In genomic region chr14:77324348-77324747, GRCm38 (mm10) we compare ENCODE assay signal across 18 mouse cellular contexts.
DNase-seq lines count a peak whose midpoint lies in the region; ATAC-seq lines count a peak whose summit lies in the region.
"Had no signal": no experiment of that assay in that cellular context is flagged by ENCODE, and none has a peak within 500 bp of the region (broad histone marks: within the 10 kb centered on the region; RNA-seq: fewer than 3 reads in every experiment).

No protein-coding gene starts in this region.

- no peak overlapping the region for H3K9ac ChIP-seq in hindbrain, embryonic 11.5 days (ENCODE audit: low read depth, low read length)
- H3K9ac ChIP-seq: embryonic facial prominence, embryonic 12.5 days; forebrain, embryonic 13.5 days; forebrain, embryonic 15.5 days had no signal

- H3K27ac ChIP-seq in heart, embryonic 10.5 days, result no peak overlapping the region
- no peak overlapping the region for H3K27ac ChIP-seq in hindbrain, embryonic 11.5 days (ENCODE audit: low read depth, low read length)
- H3K27ac ChIP-seq: embryonic facial prominence, embryonic 10.5 days; embryonic facial prominence, embryonic 12.5 days; forebrain, embryonic 13.5 days; forebrain, embryonic 15.5 days had no signal

- no peak overlapping the region for H3K4me3 ChIP-seq in heart, embryonic 10.5 days
- H3K4me3 ChIP-seq in hindbrain, embryonic 11.5 days (ENCODE audit: low read depth, low read length), result no peak overlapping the region
- H3K4me3 ChIP-seq: embryonic facial prominence, embryonic 10.5 days; embryonic facial prominence, embryonic 12.5 days; forebrain, embryonic 13.5 days; forebrain, embryonic 15.5 days had no signal

- no peaks in the 10 kb centered on the region for H3K36me3 ChIP-seq in heart, embryonic 10.5 days
- H3K36me3 ChIP-seq in hindbrain, embryonic 11.5 days (ENCODE audit: control insufficient read depth, insufficient read depth, low read length), result no peaks in the 10 kb centered on the region
- H3K36me3 ChIP-seq: embryonic facial prominence, embryonic 10.5 days; embryonic facial prominence, embryonic 12.5 days; forebrain, embryonic 15.5 days had no signal

- H3K4me2 ChIP-seq in hindbrain, embryonic 11.5 days (replicated peaks; ENCODE audit: low read depth, low read length), result no peak overlapping the region
- H3K4me2 ChIP-seq: embryonic facial prominence, embryonic 12.5 days; forebrain, embryonic 13.5 days; forebrain, embryonic 15.5 days had no signal

- 87% methylated on average over 2 of the region's 2 CpGs for WGBS in heart, embryonic 10.5 days
- WGBS in hindbrain, embryonic 11.5 days, result 86% methylated on average over 2 of the region's 2 CpGs

- no peaks in the 10 kb centered on the region for H3K9me3 ChIP-seq in heart, embryonic 10.5 days
- H3K9me3 ChIP-seq in hindbrain, embryonic 11.5 days (ENCODE audit: control insufficient read depth, low read length), result no peaks in the 10 kb centered on the region
- H3K9me3 ChIP-seq: embryonic facial prominence, embryonic 10.5 days; embryonic facial prominence, embryonic 12.5 days; forebrain, embryonic 13.5 days; forebrain, embryonic 15.5 days had no signal

- no peak for ATAC-seq in hindbrain, embryonic 11.5 days (ENCODE audit: low FRiP score)
- ATAC-seq: forebrain, embryonic 13.5 days; forebrain, embryonic 15.5 days had no signal

- no peaks in the 10 kb centered on the region for H3K27me3 ChIP-seq in heart, embryonic 10.5 days (ENCODE audit: insufficient read depth, poor library complexity, severe bottlenecking)
- no peaks in the 10 kb centered on the region for H3K27me3 ChIP-seq in hindbrain, embryonic 11.5 days (ENCODE audit: control insufficient read depth, insufficient read depth, low read length)
- H3K27me3 ChIP-seq: embryonic facial prominence, embryonic 12.5 days; forebrain, embryonic 13.5 days; forebrain, embryonic 15.5 days had no signal

- DNase-seq in heart, adult 11 months, result peak; percentile 43
- DNase-seq in heart, embryonic 10.5 days (ENCODE audit: low spot score), result no peak
- DNase-seq in right cerebral cortex, adult 2 months (ENCODE audit: low spot score in 2 of 2), result peak; percentile 25 to 35
- DNase-seq in right cerebral cortex, postnatal 14 days, result no peak
- DNase-seq in telencephalon, adult 2 months (ENCODE audit: low read depth, low spot score), result peak; percentile 51
- DNase-seq in hindbrain, embryonic 11.5 days (ENCODE audit: low spot score), result no peak
- DNase-seq: adrenal gland, adult 2 months; adrenal gland, postnatal 10 days; adrenal gland, postnatal 25 days; cerebellum, adult 11-12 months; cerebellum, adult 2 months; cerebellum, adult 9-10 months; cerebellum, postnatal 10 days; cerebellum, postnatal 25 days had no signal

- 0 out of 2 replicates have a peak, but pooled peaks cover 9% of the 10 kb centered on the region for H3K4me1 ChIP-seq in heart, embryonic 10.5 days
- no peaks in the 10 kb centered on the region for H3K4me1 ChIP-seq in hindbrain, embryonic 11.5 days (replicated peaks; ENCODE audit: control insufficient read depth, insufficient read depth, low read length)
- H3K4me1 ChIP-seq: embryonic facial prominence, embryonic 10.5 days; embryonic facial prominence, embryonic 12.5 days; forebrain, embryonic 13.5 days; forebrain, embryonic 15.5 days had no signal

Comparison
In these comparisons a context has a peak if more than half of its experiments do, and no peak if none do; other contexts are left out.
1. DNase-seq: peak in heart, adult 11 months (single experiment), right cerebral cortex, adult 2 months (2 of 2) and telencephalon, adult 2 months (single experiment); none in heart, embryonic 10.5 days (single experiment), right cerebral cortex, postnatal 14 days (single experiment) and hindbrain, embryonic 11.5 days (single experiment).